Mouse (Mus musculus): Measurements from ENCODE around the gene Orc3. TPM values are rescaled to one million over a fixed set of nuclear protein-coding genes. Genes with fewer than 3 reads are reported as not detected.

Orc3 gene
- total RNA-seq, 4 experiments from 2014 or later, result 58.4 to 78.6 (median 70.1) TPM

Other genes starting within 250 kb of the Orc3 start
- 10 to 100 TPM; 62.4 to 84.6 (median 78.6) TPM for gene Akirin2, start 64.0 kb downstream of the Orc3 start, total RNA-seq (2022)
- 10 to 100 TPM; 29.7 to 38.4 (median 35.2) TPM for gene Rars2, start within 50 bp of the Orc3 start, total RNA-seq (2022)
- gene Slc35a1, start 72.5 kb upstream of the Orc3 start, total RNA-seq (2022), result 10 to 100 TPM; 42.8 to 55.2 (median 53.0) TPM
- under 1 TPM; 0.31 to 1.00 (median 0.65) TPM for gene Cfap206, start 115.3 kb upstream of the Orc3 start, total RNA-seq (2022)
- not detected for gene Gm136, start 141.3 kb upstream of the Orc3 start, total RNA-seq (2022)
- 10 to 100 TPM; 17.3 to 26.2 (median 21.9) TPM for gene Smim8, start 163.5 kb upstream of the Orc3 start, total RNA-seq (2022)

Data from adrenal gland, adult 8-10 months (tissue).